Comparison of ENCODE assay signal across 10 mouse cellular contexts in the genomic region with DNA sequence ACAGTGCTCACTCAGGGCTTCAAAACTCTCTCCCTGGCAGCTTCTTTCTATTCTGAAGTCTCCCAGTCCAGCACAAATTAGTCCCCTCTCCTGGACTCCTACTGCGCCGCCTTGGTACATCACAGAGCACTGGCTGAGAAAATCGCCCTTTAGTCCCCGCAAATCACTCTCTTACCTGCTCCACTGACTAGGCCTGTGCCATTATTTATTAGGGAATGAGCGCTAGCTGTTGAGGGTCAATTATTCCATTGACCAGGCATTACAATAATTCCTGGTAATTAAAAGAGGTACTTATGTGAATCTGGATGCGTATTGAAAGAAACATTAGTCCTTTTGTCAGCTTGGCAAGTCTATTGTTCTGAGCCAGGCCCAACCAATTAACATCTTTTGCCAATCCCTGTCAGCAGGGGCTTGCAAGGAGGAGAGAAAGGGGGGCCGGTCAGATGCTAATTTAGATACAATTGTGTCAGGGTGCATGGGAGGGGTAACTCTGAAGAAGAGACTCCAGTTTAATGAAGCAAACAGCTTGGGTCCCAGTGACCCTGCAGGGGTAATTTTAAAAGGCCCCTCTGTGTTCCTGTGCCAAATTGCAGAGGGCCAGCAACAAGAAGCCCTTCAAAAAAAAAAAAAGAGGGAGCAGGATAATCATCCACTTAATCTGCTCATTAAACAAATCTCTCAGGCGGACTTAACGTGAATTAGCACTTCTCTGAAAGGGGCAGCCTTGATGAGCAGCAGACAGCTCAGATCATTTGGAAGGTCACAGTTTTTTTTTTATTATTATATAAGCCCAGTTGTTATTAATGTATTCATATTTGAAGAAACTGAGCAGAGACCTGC.
A peak's percentile ranks its signal among the peaks of the same experiment; 100 is the strongest.
DNase-seq lines count a peak whose midpoint lies in the region; ATAC-seq lines count a peak whose summit lies in the region.
"Had no signal": no experiment of that assay in that cellular context is flagged by ENCODE, and none has a peak within 500 bp of the region (broad histone marks: within the 10 kb centered on the region; RNA-seq: fewer than 3 reads in every experiment).

No protein-coding gene starts in this region.

- H3K4me2 ChIP-seq in hindbrain, embryonic 11.5 days (replicated peaks; ENCODE audit: low read depth, low read length), result no peak overlapping the region
- H3K4me2 ChIP-seq in midbrain, embryonic 15.5 days, result no peak overlapping the region
- H3K4me2 ChIP-seq: lung, embryonic 15.5 days had no signal

- WGBS in hindbrain, embryonic 11.5 days, result 13% methylated on average over 9 of the region's 9 CpGs
- 9% methylated on average over 9 of the region's 9 CpGs for WGBS in midbrain, embryonic 15.5 days

- H3K27me3 ChIP-seq in hindbrain, embryonic 11.5 days (ENCODE audit: control insufficient read depth, insufficient read depth, low read length), result peaks cover 58% of the 10 kb centered on the region
- H3K27me3 ChIP-seq in midbrain, embryonic 15.5 days (replicated peaks), result peaks cover 7% of the 10 kb centered on the region
- H3K27me3 ChIP-seq: lung, embryonic 15.5 days had no signal

- DNase-seq in cerebellum, adult 11-12 months, result no peak
- DNase-seq in embryo, embryonic 10.5 days (ENCODE audit: low spot score), result peak; percentile 75
- DNase-seq in hindbrain, embryonic 11.5 days (ENCODE audit: low spot score), result peak; percentile 58
- DNase-seq in adrenal gland, adult (ENCODE audit: inconsistent age in 2 of 2, low spot score in 1 of 2), result no peak
- DNase-seq in liver, result no peak
- DNase-seq: thymus, postnatal 25 days had no signal

- H3K4me3 ChIP-seq in hindbrain, embryonic 11.5 days (ENCODE audit: low read depth, low read length), result no peak overlapping the region
- H3K4me3 ChIP-seq in midbrain, embryonic 15.5 days, result no peak overlapping the region
- H3K4me3 ChIP-seq: lung, embryonic 15.5 days had no signal

- H3K27ac ChIP-seq in hindbrain, embryonic 11.5 days (ENCODE audit: low read depth, low read length), result no peak overlapping the region
- H3K27ac ChIP-seq in midbrain, embryonic 15.5 days, result peak overlapping the region; percentile 62
- H3K27ac ChIP-seq: lung, embryonic 15.5 days had no signal

- ATAC-seq in cerebellum, adult (ENCODE audit: insufficient number of reproducible peaks, low FRiP score, low TSS enrichment), result peak; percentile 20; the same call in 1 of the 2 replicates
- ATAC-seq in hindbrain, embryonic 11.5 days (ENCODE audit: low FRiP score), result peak; percentile 94
- ATAC-seq in midbrain, embryonic 15.5 days (replicated peaks), result peak; percentile 86
- no peak for ATAC-seq in erythroblast, adult 5-6 weeks (replicated peaks; ENCODE audit: low FRiP score, poor library complexity, severe bottlenecking)

- no peak overlapping the region for H3K9ac ChIP-seq in hindbrain, embryonic 11.5 days (ENCODE audit: low read depth, low read length)
- no peak overlapping the region for H3K9ac ChIP-seq in midbrain, embryonic 15.5 days
- H3K9ac ChIP-seq: lung, embryonic 15.5 days had no signal

- H3K36me3 ChIP-seq in hindbrain, embryonic 11.5 days (ENCODE audit: control insufficient read depth, insufficient read depth, low read length), result no peaks in the 10 kb centered on the region
- no peaks in the 10 kb centered on the region for H3K36me3 ChIP-seq in midbrain, embryonic 15.5 days (replicated peaks)
- H3K36me3 ChIP-seq: lung, embryonic 15.5 days had no signal

- H3K9me3 ChIP-seq in hindbrain, embryonic 11.5 days (ENCODE audit: control insufficient read depth, low read length), result no peaks in the 10 kb centered on the region
- no peaks in the 10 kb centered on the region for H3K9me3 ChIP-seq in midbrain, embryonic 15.5 days
- H3K9me3 ChIP-seq: lung, embryonic 15.5 days had no signal

- H3K4me1 ChIP-seq in hindbrain, embryonic 11.5 days (replicated peaks; ENCODE audit: control insufficient read depth, insufficient read depth, low read length), result no peaks in the 10 kb centered on the region
- peaks cover 21% of the 10 kb centered on the region for H3K4me1 ChIP-seq in midbrain, embryonic 15.5 days
- H3K4me1 ChIP-seq: lung, embryonic 15.5 days had no signal

Comparison
In these comparisons a context has a peak if more than half of its experiments do, and no peak if none do; other contexts are left out.
1. DNase-seq: peak in embryo, embryonic 10.5 days (single experiment) and hindbrain, embryonic 11.5 days (single experiment); none in cerebellum, adult 11-12 months (single experiment), adrenal gland, adult (0 of 2) and liver (single experiment).